Mouse (Mus musculus): ENCODE measurements around the gene Gm7029. TPM values are rescaled to one million over a fixed set of nuclear protein-coding genes. Genes with fewer than 3 reads are reported as not detected.

The Gm7029 gene
- not detected in 2 replicates for polyA plus RNA-seq (2012; rRNA removed)

GRCm38 (mm10) chr17:33873537-33873936 lies at the start of gene Gm7029:
Gene Gm7029, plus strand, starts transcription at chr17:33873837.

GRCm38 (mm10) chr17:33824084-33824996 lies 49.3 kb upstream of the Gm7029 start, which contains the start of the genes Rps28 and Ndufa7:
Gene Rps28, minus strand, starts transcription at chr17:33824562.
Gene Ndufa7, plus strand, starts transcription at chr17:33824572.

GRCm38 (mm10) chr17:33842966-33843795 lies 30.5 kb upstream of the Gm7029 start, which contains the start of gene Cd320:
Gene Cd320, plus strand, starts transcription at chr17:33843091.

GRCm38 (mm10) chr17:33890533-33891059 lies 17.0 kb downstream of the Gm7029 start, which contains the start of gene Kifc1:
Gene Kifc1, minus strand, starts transcription at chr17:33890661.

GRCm38 (mm10) chr17:33904835-33905234 lies 31.2 kb downstream of the Gm7029 start, which contains the start of gene Platr17:
Gene Platr17, plus strand, starts transcription at chr17:33905135.

GRCm38 (mm10) chr17:33909077-33909868 lies 35.6 kb downstream of the Gm7029 start, which contains the start of gene Daxx:
Gene Daxx, plus strand, starts transcription at chr17:33909414.

GRCm38 (mm10) chr17:33915671-33916250 lies 42.1 kb downstream of the Gm7029 start, which contains the start of the genes Tapbp and Zbtb22:
Gene Tapbp, plus strand, starts transcription at chr17:33915899.
Gene Zbtb22, plus strand, starts transcription at chr17:33915904.

Other genes with a start within 250 kb of the Gm7029 start
- gene Zfp414, start 244.7 kb upstream of the Gm7029 start, polyA plus RNA-seq (2012; rRNA removed) = 52.2 and 68.0 TPM in 2 replicates
- gene Pram1, start 235.8 kb upstream of the Gm7029 start, polyA plus RNA-seq (2012; rRNA removed) = not detected in 2 replicates
- gene Hnrnpm, start 187.0 kb upstream of the Gm7029 start, polyA plus RNA-seq (2012; rRNA removed) = 78.7 and 84.2 TPM in 2 replicates
- 85.9 and 104 TPM in 2 replicates for gene March2, start 155.2 kb upstream of the Gm7029 start, polyA plus RNA-seq (2012; rRNA removed)
- gene Rab11b, start 113.3 kb upstream of the Gm7029 start, polyA plus RNA-seq (2012; rRNA removed) = 299 and 329 TPM in 2 replicates
- gene Angptl4, start 92.0 kb upstream of the Gm7029 start, polyA plus RNA-seq (2012; rRNA removed) = 5.4 and 9.5 TPM in 2 replicates
- gene Kank3, start 63.3 kb upstream of the Gm7029 start, polyA plus RNA-seq (2012; rRNA removed) = 30.2 and 34.8 TPM in 2 replicates
- gene Rps28, start 49.3 kb upstream of the Gm7029 start, polyA plus RNA-seq (2012; rRNA removed) = 815 and 940 TPM in 2 replicates
- 580 and 659 TPM in 2 replicates for gene Ndufa7, start 49.3 kb upstream of the Gm7029 start, polyA plus RNA-seq (2012; rRNA removed)
- 61.8 and 108 TPM in 2 replicates for gene Cd320, start 30.7 kb upstream of the Gm7029 start, polyA plus RNA-seq (2012; rRNA removed)
- gene Kifc1, start 16.8 kb downstream of the Gm7029 start, polyA plus RNA-seq (2012; rRNA removed) = 12.1 and 12.9 TPM in 2 replicates
- gene Platr17, start 31.3 kb downstream of the Gm7029 start, polyA plus RNA-seq (2012; rRNA removed) = not detected in 2 replicates
- gene Daxx, start 35.6 kb downstream of the Gm7029 start, polyA plus RNA-seq (2012; rRNA removed) = 32.6 and 36.6 TPM in 2 replicates
- 244 and 249 TPM in 2 replicates for gene Tapbp, start 42.1 kb downstream of the Gm7029 start, polyA plus RNA-seq (2012; rRNA removed)
- gene Zbtb22, start 42.1 kb downstream of the Gm7029 start, polyA plus RNA-seq (2012; rRNA removed) = 97.9 and 111 TPM in 2 replicates
- gene Rgl2, start 55.7 kb downstream of the Gm7029 start, polyA plus RNA-seq (2012; rRNA removed) = 131 and 156 TPM in 2 replicates
- gene Pfdn6, start 66.5 kb downstream of the Gm7029 start, polyA plus RNA-seq (2012; rRNA removed) = 18.8 and 21.1 TPM in 2 replicates
- 15.9 and 18.7 TPM in 2 replicates for gene Wdr46, start 66.8 kb downstream of the Gm7029 start, polyA plus RNA-seq (2012; rRNA removed)
- gene B3galt4, start 77.7 kb downstream of the Gm7029 start, polyA plus RNA-seq (2012; rRNA removed) = 24.6 and 27.7 TPM in 2 replicates
- gene Vps52, start 82.0 kb downstream of the Gm7029 start, polyA plus RNA-seq (2012; rRNA removed) = 54.1 and 71.0 TPM in 2 replicates
- 366 and 518 TPM in 2 replicates for gene Rps18, start 82.2 kb downstream of the Gm7029 start, polyA plus RNA-seq (2012; rRNA removed)
- gene H2-K1, start 126.5 kb downstream of the Gm7029 start, polyA plus RNA-seq (2012; rRNA removed) = 2,709 and 3,111 TPM in 2 replicates
- 80.0 and 97.6 TPM in 2 replicates for gene Ring1, start 150.8 kb downstream of the Gm7029 start, polyA plus RNA-seq (2012; rRNA removed)
- 114 and 160 TPM in 2 replicates for gene H2-Ke6, start 154.2 kb downstream of the Gm7029 start, polyA plus RNA-seq (2012; rRNA removed)
- gene Slc39a7, start 157.8 kb downstream of the Gm7029 start, polyA plus RNA-seq (2012; rRNA removed) = 206 and 248 TPM in 2 replicates
- 83.2 and 89.6 TPM in 2 replicates for gene Rxrb, start 158.0 kb downstream of the Gm7029 start, polyA plus RNA-seq (2012; rRNA removed)
- 1.3 and 1.8 TPM in 2 replicates for gene Col11a2, start 165.6 kb downstream of the Gm7029 start, polyA plus RNA-seq (2012; rRNA removed)
- gene H2-Oa, start 218.5 kb downstream of the Gm7029 start, polyA plus RNA-seq (2012; rRNA removed) = 8.8 and 10.4 TPM in 2 replicates
- gene H2-DMa, start 245.7 kb downstream of the Gm7029 start, polyA plus RNA-seq (2012; rRNA removed) = 33.6 and 41.0 TPM in 2 replicates
- gene Brd2, start 248.8 kb downstream of the Gm7029 start, polyA plus RNA-seq (2012; rRNA removed) = 82.1 and 90.7 TPM in 2 replicates

Measured in colon, adult 2 months (tissue).